Mouse (Mus musculus) right cerebral cortex, adult 18-20 months (tissue): ENCODE results near the gene 4931409K22Rik.

Experiments
- DNase-seq: peaks from one replicate; pipeline ENCODE4 v3.0.0; 2022; ENCODE audit warnings: mixed read lengths

The 4931409K22Rik gene

DNA sequence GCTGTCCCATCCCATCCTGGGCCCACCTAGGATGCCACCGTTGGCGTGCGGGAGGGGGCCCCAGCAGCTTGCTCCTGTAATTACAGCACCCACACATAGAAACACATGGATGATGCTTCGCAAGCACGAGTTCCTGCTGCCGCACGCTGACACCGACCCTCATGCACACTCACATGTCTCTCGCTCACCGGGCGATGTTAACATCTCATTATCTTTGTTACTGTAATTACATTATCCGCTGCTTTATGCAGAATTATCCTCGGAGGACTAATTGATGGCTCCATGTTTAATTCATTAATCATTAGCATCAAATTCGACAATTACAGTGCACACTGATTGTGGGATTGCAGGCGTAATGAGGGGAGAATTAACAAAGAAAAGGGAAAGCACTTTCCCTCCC, 61.6 kb downstream of the 4931409K22Rik start:
- DNase-seq, result no peak
